Mouse (Mus musculus) brown adipose tissue, adult 24 weeks (tissue): ENCODE results near the gene Zfp1. TPM values are rescaled to one million over a fixed set of nuclear protein-coding genes. Genes with fewer than 3 reads are reported as not detected.

ENCODE experiments used
- H3K27ac ChIP-seq: fragments of 200-500 bp; replicated peaks from 2 replicates; pipeline ENCODE4 v1.5.1; 2012; ENCODE audit warnings: low read depth, mild to moderate bottlenecking, low read length
- H3K4me1 ChIP-seq: fragments of 200-500 bp; 2 replicates; pipeline ENCODE4 v1.6.1; 2012; ENCODE audit warnings: low read length, mixed read lengths; ENCODE audit not compliant: control insufficient read depth, insufficient read depth, insufficient read length
- H3K4me3 ChIP-seq: fragments of 200-500 bp; 2 replicates; pipeline ENCODE4 v1.5.1; 2012; ENCODE audit warnings: low read depth, mild to moderate bottlenecking, low read length, moderate library complexity; ENCODE audit not compliant: insufficient read depth
- polyA plus RNA-seq: library from polyadenylated mRNA; stranded (reverse); fragments of >200 nt; gene quantifications from 2 replicates; pipeline ENCODE4 v1.2.4, GENCODE M21; 2012; ENCODE audit not compliant: missing spikeins, insufficient read depth, insufficient read length

Gene Zfp1
- polyA plus RNA-seq, 1 experiment = 5.3 TPM

DNA sequence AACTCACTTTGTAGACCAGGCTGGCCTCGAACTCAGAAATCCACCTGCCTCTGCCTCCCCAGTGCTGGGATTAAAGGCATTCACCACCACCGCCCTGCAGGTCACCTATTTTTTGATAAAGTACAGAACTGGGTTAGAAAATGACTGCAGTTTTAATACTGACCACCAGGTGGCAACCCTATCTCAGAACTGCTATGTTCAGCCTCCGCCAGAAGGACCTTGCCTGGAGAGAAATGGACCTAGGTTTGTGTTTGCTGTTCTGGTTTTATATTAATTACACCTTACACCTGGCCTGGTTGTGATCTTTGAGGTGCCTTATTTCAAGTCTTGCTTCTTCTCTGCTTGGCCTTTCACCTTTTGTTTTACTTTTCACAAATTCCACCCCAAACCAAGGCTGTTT is 34.9 kb downstream of the Zfp1 start:
- no peak overlapping the region for H3K4me3 ChIP-seq
- H3K4me1 ChIP-seq = no peaks in the 10 kb centered on the region
- no peak overlapping the region for H3K27ac ChIP-seq

GRCm38 (mm10) chr8:111678848-111679247 is 35.6 kb downstream of the Zfp1 start:
- no peaks in the 10 kb centered on the region for H3K4me1 ChIP-seq
- H3K27ac ChIP-seq = no peak overlapping the region
- no peak overlapping the region for H3K4me3 ChIP-seq

- Histone ChIP-seq H3K4me1 (no peaks in the 10 kb centered on the region), H3K4me3 (no peak overlapping the region), H3K27ac (no peak overlapping the region)
These were observed 37.3 kb downstream of the Zfp1 start for GRCm38 (mm10) chr8:111680423-111681028.

DNA sequence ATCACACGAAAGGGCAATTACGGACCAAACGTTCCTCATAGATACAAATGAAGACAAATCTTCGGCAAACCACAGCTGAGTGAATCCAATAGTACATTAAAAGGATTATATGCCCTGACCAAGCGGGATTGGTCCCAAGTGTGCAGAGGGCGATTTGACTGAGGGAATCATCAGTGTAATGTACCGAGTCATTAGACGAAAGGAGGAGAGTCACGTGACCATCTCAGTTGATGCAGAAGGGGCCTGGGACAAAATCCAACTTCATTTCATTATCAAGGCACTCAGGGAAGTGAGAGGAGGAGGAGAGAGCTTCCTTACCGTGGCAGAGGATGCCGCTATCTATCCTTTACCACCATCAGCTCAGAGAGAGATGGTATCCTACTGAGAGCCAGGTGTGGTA is 38.0 kb downstream of the Zfp1 start:
- H3K4me1 ChIP-seq = no peaks in the 10 kb centered on the region
- H3K4me3 ChIP-seq = no peak overlapping the region
- H3K27ac ChIP-seq = no peak overlapping the region

GRCm38 (mm10) chr8:111682521-111682920 is 39.3 kb downstream of the Zfp1 start:
- no peak overlapping the region for H3K27ac ChIP-seq
- H3K4me3 ChIP-seq = no peak overlapping the region
- H3K4me1 ChIP-seq = no peaks in the 10 kb centered on the region

- H3K4me1 ChIP-seq = no peaks in the 10 kb centered on the region
- no peak overlapping the region for H3K27ac ChIP-seq
- no peak overlapping the region for H3K4me3 ChIP-seq
These were observed 43.7 kb downstream of the Zfp1 start for GRCm38 (mm10) chr8:111686881-111687280.

GRCm38 (mm10) chr8:111690960-111691445 is 47.8 kb downstream of the Zfp1 start, which contains the start of gene Ctrb1:
Ctrb1 (minus strand) TSS chr8:111691010.
- H3K4me1 ChIP-seq = no peaks in the 10 kb centered on the region
- no peak within 1 kb of the TSS for H3K4me3 ChIP-seq
- no peak within 1 kb of the TSS for H3K27ac ChIP-seq

DNA sequence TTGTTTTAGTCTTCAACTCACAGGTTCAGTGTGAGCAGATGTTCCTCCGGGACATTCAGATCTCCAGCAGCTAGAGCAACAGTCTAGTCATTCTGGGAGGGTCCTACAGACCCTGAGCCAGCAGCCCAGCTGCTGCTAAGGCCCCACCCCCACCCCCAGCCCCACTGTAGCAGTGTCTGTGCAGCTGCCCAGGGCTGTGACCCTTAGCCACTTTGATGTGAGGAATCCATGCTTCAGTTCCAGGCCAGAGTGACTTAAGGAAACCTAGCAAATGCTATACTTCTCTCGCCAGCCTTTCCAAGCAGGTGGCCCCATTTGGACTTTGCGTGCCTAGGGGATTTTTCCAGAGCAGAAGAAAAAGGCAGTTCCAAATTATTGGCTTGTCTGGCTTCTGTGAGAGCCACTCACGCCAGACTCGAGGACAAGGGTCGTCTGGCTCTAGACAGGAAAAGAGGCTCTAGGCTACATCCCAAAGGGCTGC is 50.1 kb downstream of the Zfp1 start:
- no peak overlapping the region for H3K4me3 ChIP-seq
- H3K27ac ChIP-seq = no peak overlapping the region
- H3K4me1 ChIP-seq = no peaks in the 10 kb centered on the region

DNA sequence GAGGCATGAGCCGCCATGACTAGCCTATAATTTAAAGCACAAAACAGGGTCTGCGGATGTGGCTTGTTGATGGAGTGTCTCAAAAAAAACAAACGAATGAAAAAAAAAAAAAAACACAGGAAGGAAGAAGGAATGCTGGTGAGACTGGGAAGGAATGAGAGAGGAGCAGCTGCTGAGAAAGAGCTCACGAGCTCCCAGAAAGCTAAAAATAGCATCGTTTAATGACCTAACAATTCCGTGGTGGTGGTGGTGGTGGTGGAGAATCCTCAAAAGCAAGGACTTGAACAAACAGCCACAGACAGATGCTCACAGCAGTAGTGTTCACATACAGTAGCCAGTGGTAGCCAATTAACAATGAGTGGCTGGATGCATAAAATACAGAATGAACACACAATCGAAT is 52.2 kb downstream of the Zfp1 start:
- H3K27ac ChIP-seq = no peak overlapping the region
- H3K4me1 ChIP-seq = no peaks in the 10 kb centered on the region
- no peak overlapping the region for H3K4me3 ChIP-seq

- H3K4me3 ChIP-seq = no peak overlapping the region
- no peaks in the 10 kb centered on the region for H3K4me1 ChIP-seq
- no peak overlapping the region for H3K27ac ChIP-seq
These were observed 54.5 kb downstream of the Zfp1 start for GRCm38 (mm10) chr8:111697655-111698054.

DNA sequence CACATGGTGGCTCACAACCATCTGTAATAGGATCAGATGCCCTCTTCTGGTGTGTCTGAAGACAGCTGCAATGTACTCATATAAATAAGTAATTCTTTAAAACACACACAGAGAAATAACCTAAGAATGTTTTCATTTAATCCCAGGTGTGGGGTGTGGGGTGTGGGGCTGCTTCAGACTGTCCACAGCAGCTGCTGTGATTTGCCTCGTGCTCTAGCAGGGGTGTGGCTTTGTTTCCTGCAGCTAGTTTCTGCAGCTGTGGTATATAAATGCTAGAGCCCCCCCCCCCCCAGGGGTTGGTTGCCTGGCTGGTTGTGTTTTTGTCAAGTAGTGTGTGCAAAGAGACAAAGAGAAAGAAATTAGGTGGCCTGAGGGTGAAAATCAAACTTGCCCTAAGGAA is 55.8 kb downstream of the Zfp1 start:
- no peak overlapping the region for H3K4me3 ChIP-seq
- no peak overlapping the region for H3K27ac ChIP-seq
- no peaks in the 10 kb centered on the region for H3K4me1 ChIP-seq

DNA sequence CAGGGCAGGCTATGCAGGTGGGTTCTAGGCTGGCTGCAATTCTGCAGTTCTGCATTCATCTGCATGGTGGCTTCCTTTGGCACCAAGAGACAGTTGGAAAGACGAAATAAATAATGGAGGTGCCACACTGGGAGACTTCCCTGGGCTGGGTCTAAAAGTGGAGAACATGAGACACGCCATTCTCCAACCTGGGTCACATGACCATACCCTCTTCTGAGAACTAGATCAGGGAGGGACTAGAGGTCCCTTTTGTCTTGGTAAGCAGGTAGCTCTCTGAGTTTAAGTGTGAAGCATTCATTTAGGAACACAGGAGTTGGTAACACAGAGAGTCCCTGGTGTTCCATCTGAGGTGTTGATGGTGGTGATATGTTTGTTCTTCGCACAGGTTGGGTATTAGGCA is 57.0 kb downstream of the Zfp1 start:
- H3K4me3 ChIP-seq = no peak overlapping the region
- no peak overlapping the region for H3K27ac ChIP-seq

DNA sequence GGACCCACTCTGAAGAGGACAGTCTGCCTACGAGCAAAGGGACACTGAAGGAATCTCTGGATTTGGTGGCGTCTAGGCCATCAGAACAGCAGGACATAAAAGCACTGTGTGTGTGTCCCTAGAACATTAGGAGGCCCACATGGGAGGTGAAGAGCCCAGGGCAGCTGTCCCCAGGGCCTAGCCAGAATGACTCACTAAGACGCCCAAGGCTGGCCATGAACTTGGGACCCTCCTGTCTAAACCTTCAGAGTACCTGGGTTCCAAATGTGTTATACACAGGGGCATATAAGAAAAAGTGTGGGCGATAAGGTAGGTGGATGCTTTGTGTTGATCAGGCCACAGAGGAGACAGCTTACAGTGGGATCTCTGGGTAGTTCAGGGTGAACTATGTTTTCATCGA is 57.5 kb downstream of the Zfp1 start:
- Histone ChIP-seq H3K4me3 (no peak overlapping the region), H3K27ac (no peak overlapping the region), H3K4me1 (no peaks in the 10 kb centered on the region)

More for the DNA sequence above, 57.0 kb downstream of the Zfp1 start:
- H3K4me1 ChIP-seq = no peaks in the 10 kb centered on the region

GRCm38 (mm10) chr8:111701380-111701779 is 58.2 kb downstream of the Zfp1 start:
- Histone ChIP-seq H3K4me1 (no peaks in the 10 kb centered on the region), H3K4me3 (no peak overlapping the region), H3K27ac (no peak overlapping the region)

GRCm38 (mm10) chr8:111704585-111704984 is 61.4 kb downstream of the Zfp1 start:
- no peaks in the 10 kb centered on the region for H3K4me1 ChIP-seq
- H3K27ac ChIP-seq = no peak overlapping the region
- H3K4me3 ChIP-seq = no peak overlapping the region

- Histone ChIP-seq H3K4me3 (no peak overlapping the region), H3K27ac (no peak overlapping the region), H3K4me1 (no peaks in the 10 kb centered on the region)
These were observed 62.0 kb downstream of the Zfp1 start for GRCm38 (mm10) chr8:111705222-111705621.
